Mouse (Mus musculus): ENCODE data around the gene Fgf5.

Gene Fgf5

DNA sequence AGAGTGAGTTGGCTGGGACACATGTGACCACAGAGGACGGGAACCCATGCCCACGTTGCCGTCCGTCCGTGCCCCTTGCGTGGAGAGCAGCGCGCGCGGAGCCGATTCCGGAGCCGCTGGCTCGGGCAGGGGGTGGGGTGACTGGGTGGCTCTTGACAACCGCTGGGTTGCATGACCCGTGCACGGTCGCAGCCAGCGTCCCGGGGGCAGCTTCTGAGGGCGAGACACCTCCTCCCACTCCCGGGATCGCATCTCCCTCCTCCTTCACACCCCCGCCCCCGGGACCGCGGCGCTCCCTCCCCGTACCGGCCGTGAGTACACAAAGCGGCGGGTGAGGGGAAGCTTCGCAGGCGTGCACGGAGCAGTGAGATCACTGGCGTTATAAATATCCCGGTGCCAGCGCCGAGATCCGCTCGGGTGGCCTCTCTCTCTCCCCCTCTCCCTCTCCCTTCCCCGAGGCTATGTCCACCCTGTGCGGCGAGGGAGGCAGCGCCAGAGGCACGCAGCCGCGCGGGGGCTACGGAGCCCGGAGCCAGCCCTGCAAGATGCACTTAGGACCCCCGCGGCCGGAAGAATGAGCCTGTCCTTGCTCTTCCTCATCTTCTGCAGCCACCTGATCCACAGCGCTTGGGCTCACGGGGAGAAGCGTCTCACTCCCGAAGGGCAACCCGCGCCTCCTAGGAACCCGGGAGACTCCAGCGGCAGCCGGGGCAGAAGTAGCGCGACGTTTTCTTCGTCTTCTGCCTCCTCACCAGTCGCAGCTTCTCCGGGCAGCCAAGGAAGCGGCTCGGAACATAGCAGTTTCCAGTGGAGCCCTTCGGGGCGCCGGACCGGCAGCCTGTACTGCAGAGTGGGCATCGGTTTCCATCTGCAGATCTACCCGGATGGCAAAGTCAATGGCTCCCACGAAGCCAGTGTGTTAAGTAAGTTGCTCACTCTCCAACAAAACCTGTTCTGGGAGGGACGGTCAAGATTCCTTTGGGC is at the start of gene Fgf5:
TSS of gene Fgf5 (plus strand) at position 347 of the 984 bp plus-strand sequence.
- DNase-seq (ENCODE audit: extremely low spot score, low spot score) = peak; percentile 78

DNA sequence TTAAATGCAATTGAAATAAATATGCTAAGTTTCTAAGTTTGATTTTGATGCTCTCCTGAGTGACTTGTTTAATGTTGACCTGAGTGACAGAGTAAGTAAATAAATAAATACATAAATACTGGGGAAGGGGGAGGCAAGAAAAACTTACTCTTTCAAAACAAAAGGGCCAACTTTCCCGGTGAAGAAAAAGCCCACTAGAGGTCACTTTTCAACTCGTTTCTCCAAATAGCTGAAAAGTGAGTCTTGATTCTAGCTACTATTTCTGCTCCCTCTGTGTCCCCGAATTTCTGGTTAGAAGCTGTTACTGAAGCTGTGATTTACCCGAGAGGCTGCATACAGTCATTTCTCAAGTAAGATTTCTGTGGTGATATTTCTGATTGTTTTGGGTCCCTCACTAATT is 41.5 kb upstream of the Fgf5 start:
- DNase-seq (ENCODE audit: extremely low spot score, low spot score) = no peak

DNA sequence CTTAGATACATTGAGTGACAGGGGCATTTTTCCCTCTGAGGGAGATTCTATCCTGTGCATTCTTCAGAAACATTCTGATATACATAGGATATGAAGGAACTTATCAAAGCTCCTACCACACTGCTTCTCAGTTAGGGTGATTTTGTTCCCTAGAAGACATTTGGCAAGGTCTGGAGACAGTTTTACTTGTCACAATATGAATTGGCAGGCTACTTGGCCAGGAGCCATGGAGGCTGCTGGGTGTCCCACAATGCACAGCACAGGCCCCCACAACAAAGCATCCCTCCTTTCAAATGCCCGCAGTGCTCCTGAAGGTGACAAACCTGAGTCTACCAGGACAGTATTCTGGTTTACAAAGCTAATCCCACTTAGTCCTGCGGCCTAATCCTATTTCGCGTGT is 32.0 kb upstream of the Fgf5 start:
- DNase-seq (ENCODE audit: extremely low spot score, low spot score) = no peak

DNA sequence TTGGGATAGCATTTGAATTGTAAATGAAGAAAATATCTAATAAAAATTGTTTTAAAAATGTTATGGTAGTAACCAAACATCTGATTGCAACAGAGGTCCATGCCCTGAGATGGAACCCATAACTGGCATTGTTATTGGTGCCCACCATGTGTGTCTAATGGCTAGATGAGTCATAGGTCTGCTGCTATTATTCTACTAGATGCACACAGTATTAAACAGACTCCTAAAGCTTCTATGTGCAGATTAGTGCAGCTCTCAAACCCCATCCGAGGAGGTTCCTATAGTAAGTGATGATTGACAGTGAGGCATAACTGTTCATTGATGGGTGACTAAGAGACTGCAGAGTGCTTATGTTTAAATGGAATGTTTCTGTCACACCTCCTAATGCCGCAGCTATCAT is 27.3 kb upstream of the Fgf5 start:
- DNase-seq (ENCODE audit: extremely low spot score, low spot score) = no peak

DNA sequence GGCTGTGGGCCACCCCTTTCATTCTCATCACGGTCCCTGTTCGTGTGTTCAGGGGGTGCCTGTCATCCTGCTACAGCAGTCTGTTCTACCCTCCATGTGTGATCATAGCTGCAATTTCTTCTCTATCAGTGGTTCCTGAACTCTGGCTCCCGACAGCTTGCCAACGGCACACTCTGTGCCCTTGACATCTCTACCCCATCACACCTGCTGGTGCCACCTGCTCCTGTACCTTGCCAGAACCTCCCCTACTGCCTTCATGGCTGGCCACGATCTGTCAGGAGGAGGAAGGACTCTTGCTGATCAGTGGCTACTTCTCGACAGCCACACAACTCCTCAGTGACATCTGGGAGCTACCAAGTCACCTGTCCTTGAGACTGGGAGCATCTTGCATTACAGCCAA is 24.5 kb upstream of the Fgf5 start:
- DNase-seq (ENCODE audit: extremely low spot score, low spot score) = no peak

DNA sequence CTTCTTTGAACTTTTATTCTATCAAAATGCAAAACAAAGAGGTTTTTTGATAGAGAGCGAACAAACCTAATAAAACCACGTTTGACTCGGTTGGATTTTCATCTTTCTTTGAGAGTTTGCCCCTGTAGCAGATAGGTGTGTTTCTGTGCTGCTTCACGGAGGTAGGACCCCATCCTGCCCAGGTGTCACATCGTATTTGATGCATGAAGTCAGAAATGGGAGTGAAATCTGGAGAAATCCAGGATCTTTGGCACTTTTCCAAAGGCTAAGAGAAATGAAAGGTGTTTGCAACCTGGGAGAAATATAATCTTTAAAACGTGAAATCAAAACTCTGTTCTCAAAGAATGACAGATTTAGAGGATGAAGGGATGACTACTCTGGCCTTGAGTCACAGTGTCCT is 15.5 kb upstream of the Fgf5 start:
- DNase-seq (ENCODE audit: extremely low spot score, low spot score) = no peak

DNA sequence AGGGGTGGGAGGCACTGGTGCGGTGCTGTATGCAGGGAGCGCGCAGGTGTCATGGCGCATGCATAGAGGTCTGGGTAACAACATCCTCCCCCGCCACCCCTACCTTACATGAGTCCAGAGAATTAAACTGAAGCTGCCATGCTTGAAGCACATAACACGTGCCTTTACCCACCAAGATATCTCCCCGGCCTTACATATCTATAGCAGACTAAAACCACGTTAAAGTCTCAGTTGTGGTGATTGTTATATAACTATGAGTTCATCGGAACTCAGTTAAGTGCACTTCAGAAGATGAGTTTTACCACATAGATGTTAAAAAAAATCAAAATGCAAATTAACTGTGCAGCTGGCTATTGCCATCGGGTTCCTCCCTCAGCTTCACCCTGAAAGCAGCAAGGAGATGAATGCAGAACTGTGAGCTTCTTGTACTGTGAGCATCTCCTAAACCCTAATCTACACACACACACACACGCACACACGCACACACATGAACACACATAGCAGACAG is 12.6 kb upstream of the Fgf5 start:
- no peak for DNase-seq (ENCODE audit: extremely low spot score, low spot score)

DNA sequence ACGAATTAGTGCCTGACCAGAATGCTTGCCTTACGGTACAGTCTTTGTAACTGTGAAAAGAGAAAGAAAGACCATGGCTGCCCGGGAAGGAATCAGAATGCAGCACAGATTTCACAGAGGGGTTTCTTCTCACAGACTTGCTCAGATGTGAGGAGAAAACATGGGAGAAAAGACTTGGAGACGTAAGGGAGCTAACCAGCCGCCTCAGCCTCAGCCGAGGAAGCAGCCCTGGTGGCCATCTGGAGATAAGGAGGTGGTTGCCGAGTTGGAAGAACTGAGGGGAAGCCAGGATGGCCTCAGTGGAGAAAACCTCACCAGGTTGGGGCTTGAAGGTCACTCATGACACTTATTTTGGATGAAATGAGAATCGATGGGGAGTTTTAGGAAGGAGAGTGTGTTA is 8.7 kb upstream of the Fgf5 start:
- no peak for DNase-seq (ENCODE audit: extremely low spot score, low spot score)

DNA sequence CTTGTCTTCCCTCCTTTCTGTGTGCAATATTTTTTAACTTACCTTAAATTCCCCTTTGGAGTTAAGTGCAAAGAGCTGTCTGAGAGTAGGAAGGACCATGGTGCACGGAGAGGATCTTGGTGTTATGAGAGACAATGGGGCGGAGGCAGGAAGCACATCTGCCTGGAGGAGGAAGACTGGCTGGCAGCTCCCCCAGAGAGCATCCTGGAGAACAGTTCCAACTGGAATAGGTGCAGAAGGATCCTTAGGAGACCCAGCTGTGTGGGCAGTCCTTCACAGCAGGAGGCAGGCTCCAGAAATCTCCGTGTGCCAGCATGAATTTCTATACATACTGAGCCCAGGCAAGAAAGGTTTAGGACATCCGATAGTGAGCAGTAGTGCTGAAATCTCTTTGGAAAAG is 8.0 kb upstream of the Fgf5 start:
- no peak for DNase-seq (ENCODE audit: extremely low spot score, low spot score)

DNA sequence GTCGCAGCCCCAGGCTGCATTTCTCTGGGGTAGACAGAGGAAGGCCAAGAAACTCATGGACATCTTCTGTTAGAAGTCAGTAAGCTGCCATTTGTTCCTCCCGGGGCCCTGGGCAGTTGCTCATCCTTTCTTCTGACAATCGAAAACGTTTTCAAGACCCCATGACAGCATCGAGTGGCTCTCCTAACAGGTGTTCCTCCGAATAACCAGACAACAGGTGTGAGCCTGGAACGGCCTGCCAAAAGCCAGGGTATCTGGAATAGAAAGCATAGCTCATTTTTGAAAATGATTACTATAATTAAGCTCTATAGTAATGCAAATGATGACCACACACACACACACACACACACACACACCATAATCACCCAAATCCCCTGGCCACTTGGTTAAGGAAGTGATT is 7.2 kb upstream of the Fgf5 start:
- DNase-seq (ENCODE audit: extremely low spot score, low spot score) = no peak

DNA sequence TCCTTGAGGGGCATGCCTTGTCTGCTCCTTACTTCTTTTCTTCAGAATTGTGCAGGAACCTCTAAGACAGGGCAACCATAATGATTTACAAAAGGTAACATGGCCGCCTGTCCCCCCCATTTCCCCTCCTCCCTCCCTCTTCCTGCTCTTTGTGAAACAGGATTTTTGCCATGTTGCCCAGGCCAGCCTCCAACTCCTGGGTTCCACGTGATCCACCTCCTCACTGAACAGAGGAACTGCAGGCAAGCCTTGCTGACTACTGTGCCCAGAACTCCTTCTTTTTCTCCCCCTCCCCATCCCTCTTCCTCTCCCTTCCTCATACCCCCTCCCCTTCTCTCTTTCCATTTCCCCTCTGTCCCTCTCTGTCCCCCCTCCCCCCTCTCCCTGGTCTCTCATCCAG is 6.5 kb upstream of the Fgf5 start:
- DNase-seq (ENCODE audit: extremely low spot score, low spot score) = no peak

DNA sequence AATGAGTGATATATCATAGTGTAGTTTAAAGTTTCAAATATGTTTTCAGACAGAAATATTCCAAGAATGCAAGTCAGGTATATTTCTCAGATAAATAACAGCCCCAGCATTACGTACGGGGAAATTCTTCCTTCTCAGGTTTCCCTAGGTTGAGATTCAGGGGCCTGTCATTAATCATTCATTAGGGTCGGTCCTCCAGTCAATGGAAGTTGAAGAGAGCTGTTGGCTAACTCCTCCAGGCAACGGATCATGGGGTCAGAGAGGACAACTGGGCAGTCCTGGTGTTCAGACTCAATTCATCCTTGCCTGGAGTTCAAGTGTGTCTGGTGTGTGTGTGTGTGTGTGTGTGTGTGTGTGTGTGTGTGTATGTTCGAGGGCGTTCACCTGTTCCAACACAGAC is 837 bp upstream of the Fgf5 start:
- peak; percentile 45 for DNase-seq (ENCODE audit: extremely low spot score, low spot score)

DNA sequence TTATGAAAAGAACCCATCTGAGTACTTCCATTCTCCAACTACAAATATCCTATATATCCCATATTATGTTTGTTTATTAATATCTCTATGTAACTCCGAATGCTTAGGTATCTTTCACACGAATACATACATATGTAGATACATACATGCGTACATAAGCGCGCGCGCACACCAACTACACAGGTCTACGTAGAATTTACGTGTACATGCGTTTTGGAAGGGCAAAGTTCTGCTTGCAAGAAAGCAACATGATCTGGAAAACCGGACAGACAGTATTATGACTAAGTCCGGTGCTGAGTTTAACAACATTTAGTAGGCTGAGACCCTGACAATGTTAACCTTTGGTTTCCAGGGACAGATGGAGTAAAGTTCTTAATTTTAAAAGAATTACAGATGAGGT is 1.2 kb downstream of the Fgf5 start:
- peak; percentile 27 for DNase-seq (ENCODE audit: extremely low spot score, low spot score)

DNA sequence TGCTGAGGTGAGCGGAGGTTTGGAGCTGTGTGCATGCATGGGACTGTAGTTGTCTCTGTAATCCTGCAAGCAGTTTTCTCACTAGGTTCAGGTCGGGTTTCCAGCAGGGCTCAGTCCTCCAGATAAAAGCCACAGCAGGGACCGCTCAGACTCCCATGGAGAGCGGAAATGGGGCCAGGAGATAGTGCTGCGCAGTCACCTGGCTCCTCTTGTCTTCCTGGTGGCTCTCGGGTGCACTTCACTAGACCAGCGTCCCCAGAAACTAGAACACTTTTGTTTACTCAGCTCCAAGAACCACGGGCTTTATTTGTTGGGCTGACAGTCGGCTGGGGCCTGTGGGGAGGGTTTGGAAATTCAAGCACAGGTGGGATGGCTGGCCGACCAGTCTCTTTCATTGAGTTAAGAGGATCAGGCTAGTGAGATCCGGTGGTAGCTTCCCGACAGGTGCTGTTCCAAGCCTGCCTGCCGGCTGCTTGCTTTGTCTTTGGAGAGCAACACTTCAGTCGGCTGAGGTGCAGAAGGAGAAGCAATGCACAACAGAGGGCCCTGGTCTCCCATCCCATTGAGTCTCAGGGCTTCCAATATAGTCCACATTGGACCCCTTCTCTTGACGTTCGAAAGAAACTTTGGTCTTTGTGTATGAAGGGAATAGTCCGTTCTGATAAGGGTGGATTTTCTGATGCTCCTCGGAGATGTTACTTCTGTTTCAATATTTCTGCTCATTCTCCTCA is 1.9 kb downstream of the Fgf5 start:
- peak; percentile 36 for DNase-seq (ENCODE audit: extremely low spot score, low spot score)

DNA sequence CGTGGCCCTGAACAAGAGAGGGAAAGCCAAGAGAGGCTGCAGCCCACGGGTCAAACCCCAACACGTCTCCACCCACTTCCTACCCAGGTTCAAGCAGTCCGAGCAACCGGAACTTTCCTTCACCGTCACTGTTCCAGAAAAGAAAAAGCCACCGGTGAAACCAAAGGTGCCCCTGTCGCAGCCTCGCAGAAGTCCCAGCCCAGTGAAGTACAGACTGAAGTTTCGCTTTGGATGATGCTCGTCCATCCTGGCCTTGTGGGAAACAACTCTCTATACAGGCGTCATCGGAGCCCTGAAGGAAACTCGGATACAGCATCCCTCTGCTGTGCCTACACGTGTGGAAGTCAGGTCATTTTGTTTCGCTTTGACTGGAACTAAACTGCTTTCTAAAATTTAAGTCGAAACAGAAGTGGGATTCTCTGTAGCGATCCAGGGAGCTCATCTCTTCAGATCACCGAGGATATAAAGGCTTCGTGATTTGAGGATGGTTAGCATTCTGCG is 21.4 kb downstream of the Fgf5 start:
- DNase-seq (ENCODE audit: extremely low spot score, low spot score) = no peak

DNA sequence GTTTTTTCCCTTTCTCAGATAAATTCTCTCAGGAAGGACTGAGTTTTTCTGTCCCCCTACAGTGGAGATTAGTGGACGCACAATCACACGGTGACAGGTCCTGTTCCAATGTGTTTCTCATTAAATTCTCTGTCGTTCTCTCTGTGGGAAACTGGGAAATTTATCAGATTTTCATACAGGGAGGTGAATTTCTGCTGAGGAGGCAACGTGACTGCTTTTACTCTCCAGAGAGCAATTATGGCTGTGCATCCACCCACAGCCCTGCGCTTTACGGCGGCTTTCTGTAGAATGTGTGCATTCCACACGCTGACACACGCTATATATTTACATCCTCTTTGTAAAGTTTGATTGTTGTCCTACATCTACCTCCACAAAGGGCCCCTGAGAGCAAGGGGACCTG is 28.0 kb downstream of the Fgf5 start:
- no peak for DNase-seq (ENCODE audit: extremely low spot score, low spot score)

DNA sequence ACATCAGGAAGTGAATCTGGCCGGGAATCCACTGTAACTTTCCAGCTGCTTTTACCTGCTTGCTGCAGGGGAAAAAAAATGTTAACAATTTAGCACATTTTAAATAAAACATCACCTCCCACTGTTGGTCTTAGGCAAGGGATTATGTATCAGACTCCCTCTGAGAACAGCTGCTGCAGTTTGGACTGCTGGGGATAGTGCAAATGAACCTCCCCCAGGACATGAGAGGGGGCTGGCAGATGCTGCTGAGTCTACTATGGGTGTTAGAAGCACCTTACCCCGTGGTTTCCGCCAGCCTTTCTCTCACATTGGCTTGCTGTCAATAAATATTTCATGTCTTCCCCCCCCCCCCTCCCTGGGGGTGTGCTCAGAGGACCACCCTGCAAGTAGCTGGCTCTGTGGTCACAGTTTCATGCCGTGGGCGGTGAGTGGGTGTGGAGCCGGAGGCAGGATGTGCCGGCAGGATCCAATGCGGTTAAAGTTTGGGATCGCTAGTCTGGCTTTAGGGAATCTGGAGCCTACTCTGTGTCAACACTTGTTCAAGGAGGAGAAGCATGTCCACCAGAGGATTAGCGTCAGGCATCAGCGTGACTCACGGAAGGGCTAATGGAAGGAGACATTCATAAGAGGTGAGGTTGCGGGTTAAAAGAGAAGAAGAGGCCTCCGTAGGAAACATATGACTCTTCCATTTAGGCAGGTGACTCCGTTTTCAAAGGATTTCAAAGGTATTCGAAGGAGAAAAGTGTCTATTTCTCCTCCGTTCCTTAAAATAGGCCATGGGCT is 29.9 kb downstream of the Fgf5 start:
- DNase-seq (ENCODE audit: extremely low spot score, low spot score) = peak; percentile 22

DNA sequence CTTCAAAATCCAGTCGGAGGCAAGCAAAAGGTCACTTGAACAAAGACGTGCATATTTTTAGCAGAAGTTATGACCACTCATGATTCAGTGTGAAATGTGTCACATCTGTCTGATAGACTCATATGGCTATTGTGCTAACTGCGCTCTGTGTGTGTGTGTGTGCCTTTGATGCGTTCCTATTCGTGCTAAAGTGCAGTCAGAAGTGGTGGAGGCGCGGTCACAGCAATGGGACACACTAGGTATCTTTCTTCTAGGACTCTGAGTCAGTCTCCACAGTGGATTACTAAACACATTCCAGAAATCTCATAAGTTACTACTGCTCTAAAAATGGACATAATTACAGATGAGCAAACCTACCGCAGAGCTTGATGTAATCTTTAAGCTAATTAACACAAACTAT is 36.7 kb downstream of the Fgf5 start:
- DNase-seq (ENCODE audit: extremely low spot score, low spot score) = no peak

DNA sequence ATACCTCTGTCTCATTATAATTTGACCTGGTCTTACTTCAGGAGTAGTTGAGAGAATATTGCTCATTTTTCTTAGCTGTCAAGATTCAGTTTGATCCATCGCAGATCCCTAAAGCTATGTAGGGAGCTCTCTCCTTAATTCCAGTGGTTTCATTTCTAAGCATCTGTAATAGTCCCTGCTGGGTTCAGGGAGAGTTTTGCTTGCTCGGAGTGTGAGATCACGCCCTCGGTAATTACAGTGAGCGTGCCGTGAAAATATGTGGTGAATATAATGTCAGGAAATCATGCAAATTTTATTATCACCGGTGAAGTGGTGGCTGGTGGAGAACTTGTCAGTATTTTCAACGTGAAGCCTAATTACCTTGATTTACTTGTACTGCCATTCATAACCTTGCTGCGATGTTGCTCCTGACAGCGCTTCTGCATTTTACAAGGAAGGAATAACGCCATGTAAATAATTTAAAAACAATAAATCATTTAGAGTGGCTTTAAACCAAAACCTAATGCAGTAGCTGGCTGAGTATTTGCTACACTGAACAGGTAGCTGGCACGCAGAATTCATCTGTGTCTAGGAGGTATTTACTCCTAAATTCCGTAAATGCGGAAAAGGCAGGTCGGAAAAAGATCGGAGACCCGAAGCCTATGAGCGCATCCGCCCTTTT is 38.5 kb downstream of the Fgf5 start:
- DNase-seq (ENCODE audit: extremely low spot score, low spot score) = no peak

DNA sequence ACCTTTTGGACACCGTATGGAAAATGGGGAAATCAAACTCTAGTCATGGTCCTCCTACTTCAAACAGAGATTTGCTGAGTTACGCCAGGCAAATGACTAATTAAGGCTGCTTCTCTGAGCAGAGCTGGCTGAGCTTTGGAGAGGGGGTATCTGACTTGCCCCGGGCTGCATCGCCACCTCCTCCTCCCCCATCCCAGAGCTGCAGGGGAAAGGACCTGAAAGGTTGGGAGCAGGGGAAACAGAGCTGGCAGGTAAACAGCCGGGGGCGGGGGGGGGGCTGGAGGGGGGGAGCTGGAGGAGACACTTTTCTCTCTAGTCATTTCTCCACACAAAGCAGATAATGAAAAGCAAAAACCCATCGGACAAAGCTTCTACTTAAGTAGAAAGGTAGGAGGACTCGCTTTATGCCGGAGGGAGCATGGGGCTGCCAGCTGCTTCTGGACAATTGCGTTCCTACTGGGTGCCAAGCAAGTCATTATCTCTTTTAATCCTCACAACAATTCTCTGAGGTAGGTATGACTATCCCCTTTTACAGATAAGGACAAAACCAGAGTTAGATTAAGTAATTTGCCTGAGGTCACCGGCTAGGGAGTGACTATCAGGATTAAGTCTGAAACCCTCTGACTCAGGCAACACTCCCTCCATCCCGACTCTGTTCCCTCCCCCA is 39.2 kb downstream of the Fgf5 start:
- peak; percentile 25 for DNase-seq (ENCODE audit: extremely low spot score, low spot score)
